Mouse (Mus musculus): ENCODE measurements around the gene Slc25a22. TPM values are rescaled to one million over a fixed set of nuclear protein-coding genes. Genes with fewer than 3 reads are reported as not detected.

Slc25a22 gene
- polyA plus RNA-seq, 1 experiment = 30.3 TPM

DNA sequence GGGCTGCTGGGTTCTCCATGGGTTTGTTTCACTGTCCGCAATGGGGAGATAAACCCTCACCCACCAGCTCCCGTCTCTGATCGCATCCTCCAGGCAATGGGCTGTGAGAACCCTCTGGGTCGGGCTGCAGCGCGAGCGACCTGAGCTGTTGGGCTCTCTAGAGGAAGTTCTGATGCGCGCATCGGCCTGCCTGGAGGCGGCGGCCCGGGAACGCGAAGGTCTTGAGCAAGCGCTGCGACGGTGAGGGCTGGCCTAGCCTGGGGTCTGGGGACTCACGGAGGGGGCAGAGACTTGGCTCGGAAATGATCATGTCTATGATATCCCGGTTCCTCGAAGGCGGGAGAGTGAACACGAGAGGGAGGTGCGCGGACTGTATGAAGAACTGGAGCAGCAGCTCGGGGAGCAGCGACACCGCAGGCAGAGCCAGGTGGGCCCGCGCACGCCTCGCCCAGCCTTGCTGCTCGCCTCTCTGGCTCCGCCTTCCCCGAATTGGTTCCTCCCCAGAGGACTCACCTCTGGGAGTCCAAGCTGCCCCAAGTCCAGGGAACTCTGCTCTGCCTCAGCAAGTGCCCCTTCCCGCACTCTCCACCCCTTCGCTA, 27.0 kb upstream of the Slc25a22 start:
- H3K4me3 ChIP-seq (replicated peaks; ENCODE audit: control insufficient read depth, low read depth, low read length) = no peak overlapping the region
- peaks cover 9% of the 10 kb centered on the region for H3K4me1 ChIP-seq (ENCODE audit: control insufficient read depth, insufficient read depth, low read length)
- TF ChIP-seq CTCF (IDR thresholded peaks at IDR 0.05; ENCODE audit: control insufficient read depth, insufficient read depth, low read length) (no peak), POLR2A (IDR thresholded peaks at IDR 0.05; ENCODE audit: borderline replicate concordance, control insufficient read depth, low read depth, low read length) (no peak; the same call in 1 of the 2 replicates)
- WGBS = 16% methylated on average over 38 of the region's 38 CpGs
- H3K27ac ChIP-seq (ENCODE audit: control insufficient read depth, insufficient read depth, low read depth, low read length, poor library complexity) = no peak overlapping the region

DNA sequence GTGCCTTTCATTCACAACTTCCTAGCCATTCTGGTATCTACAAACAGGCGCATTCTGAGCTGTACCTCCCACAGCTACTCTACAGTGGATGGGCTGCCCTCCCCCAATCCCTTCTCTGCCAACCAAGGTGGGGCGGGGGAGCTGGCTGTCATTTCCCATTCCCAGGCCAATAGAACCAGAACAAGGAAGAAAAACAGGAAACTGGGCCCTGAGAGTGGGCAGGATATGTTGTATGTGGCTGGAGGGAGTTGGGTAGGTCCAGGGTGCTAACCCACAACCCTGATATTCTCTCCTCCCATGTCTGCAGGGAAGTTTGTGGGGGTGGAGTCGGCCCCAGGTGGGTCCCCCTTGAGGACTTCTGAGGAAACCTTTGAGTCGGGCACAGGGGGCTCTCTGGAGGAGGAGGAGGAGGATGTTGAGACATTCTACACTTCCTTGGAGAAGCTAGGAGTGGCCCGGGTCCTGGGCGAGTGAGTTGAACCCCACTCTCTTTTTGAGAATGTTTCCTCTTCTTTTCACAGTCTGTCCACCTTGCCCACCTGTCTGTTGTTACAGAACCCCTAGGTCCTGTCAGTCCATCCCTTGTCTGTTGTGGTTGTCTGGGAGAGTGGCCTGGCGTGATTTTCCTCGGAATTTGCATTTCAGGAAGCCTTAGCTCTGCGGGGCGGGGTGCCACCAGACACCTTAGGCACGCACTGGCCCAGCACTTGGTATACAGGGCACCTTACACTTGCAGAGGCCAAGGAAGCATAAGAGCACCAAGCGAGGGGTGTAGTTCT, 26.3 kb upstream of the Slc25a22 start:
- H3K4me1 ChIP-seq (ENCODE audit: control insufficient read depth, insufficient read depth, low read length) = peaks cover 8% of the 10 kb centered on the region

DNA sequence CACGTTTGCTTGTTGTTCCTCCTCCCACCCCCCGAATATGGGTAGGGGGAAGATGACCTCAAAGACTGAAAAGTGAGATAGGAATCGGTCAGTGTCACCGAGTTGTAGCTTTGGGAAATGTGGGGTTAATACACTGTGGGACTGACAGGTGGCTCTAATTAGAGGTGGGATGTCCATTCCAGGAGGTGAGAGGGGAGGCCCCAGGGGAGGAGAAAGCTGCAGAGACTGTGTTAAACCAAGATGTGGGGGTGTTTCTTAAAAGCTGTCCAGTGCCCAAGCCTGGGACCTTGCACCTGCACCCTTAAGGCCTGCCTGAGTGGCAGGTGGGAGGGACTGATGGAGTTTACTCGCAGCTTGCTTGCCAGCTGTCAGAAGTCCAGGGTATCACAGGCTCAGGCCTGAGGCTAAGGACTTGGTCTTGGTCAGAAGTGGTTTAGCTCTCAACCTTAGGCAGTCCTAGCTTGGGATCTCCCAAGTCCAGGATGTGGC, 24.7 kb upstream of the Slc25a22 start:
- TF ChIP-seq CTCF (IDR thresholded peaks at IDR 0.05; ENCODE audit: control insufficient read depth, insufficient read depth, low read length) = no peak
- peaks cover 3% of the 10 kb centered on the region for H3K4me1 ChIP-seq (ENCODE audit: control insufficient read depth, insufficient read depth, low read length)
- no peak overlapping the region for H3K27ac ChIP-seq (ENCODE audit: control insufficient read depth, insufficient read depth, low read depth, low read length, poor library complexity)
- H3K4me3 ChIP-seq (replicated peaks; ENCODE audit: control insufficient read depth, low read depth, low read length) = peak overlapping the region; percentile 26
- 34% methylated on average over 5 of the region's 5 CpGs for WGBS

More for the DNA sequence above, 26.3 kb upstream of the Slc25a22 start:
- WGBS = 27% methylated on average over 12 of the region's 12 CpGs
- Histone ChIP-seq H3K4me3 (replicated peaks; ENCODE audit: control insufficient read depth, low read depth, low read length) (no peak overlapping the region), H3K27ac (ENCODE audit: control insufficient read depth, insufficient read depth, low read depth, low read length, poor library complexity) (no peak overlapping the region)
- TF ChIP-seq CTCF (IDR thresholded peaks at IDR 0.05; ENCODE audit: control insufficient read depth, insufficient read depth, low read length) (no peak), POLR2A (IDR thresholded peaks at IDR 0.05; ENCODE audit: borderline replicate concordance, control insufficient read depth, low read depth, low read length) (no peak)

DNA sequence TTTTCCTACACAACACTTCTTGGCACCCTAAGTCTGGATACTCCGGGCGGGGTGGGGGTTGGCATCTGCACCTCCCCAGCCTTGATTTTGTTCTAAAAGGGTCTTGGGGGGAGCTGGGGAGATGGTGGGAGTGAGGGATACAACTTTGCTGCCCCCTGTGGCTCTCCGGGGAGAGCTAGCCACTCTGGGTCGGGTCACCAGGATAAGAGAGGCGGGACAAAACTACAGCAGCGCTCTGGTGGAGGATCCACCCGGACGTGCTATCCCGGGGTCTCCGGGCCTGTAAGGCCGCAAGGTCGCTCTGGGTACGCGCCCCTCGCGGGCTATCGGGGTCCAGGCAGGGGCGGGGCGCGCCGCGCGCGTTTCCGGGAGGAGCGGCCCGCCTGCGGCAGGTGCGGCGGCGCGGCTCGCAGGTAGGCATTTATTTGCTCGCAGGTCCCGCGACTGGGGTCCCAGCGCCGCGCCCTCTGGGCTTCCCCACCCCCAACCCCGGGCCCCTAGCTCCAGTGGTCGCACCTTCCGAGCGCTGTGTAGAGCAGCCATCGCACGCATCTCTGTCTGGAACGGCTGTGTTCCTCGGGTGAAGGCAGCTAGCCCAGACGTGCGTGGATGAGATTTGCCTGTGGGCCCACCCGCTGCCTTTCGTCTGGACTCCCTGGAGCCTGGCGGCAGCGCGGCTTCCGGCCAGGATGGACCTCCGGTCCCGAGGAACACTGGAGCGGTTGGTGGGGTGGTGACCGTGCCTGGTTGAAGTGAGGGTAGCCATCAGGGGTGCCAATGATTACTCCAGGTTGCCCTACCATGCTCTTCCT, 24.0 kb upstream of the Slc25a22 start:
- TF ChIP-seq CTCF (IDR thresholded peaks at IDR 0.05; ENCODE audit: control insufficient read depth, insufficient read depth, low read length) (no peak), POLR2A (IDR thresholded peaks at IDR 0.05; ENCODE audit: borderline replicate concordance, control insufficient read depth, low read depth, low read length) (no peak)
- Histone ChIP-seq H3K4me3 (replicated peaks; ENCODE audit: control insufficient read depth, low read depth, low read length) (peak overlapping the region; percentile 26), H3K27ac (ENCODE audit: control insufficient read depth, insufficient read depth, low read depth, low read length, poor library complexity) (no peak overlapping the region), H3K4me1 (ENCODE audit: control insufficient read depth, insufficient read depth, low read length) (peaks cover 4% of the 10 kb centered on the region)
- WGBS = 6% methylated on average over 59 of the region's 59 CpGs

DNA sequence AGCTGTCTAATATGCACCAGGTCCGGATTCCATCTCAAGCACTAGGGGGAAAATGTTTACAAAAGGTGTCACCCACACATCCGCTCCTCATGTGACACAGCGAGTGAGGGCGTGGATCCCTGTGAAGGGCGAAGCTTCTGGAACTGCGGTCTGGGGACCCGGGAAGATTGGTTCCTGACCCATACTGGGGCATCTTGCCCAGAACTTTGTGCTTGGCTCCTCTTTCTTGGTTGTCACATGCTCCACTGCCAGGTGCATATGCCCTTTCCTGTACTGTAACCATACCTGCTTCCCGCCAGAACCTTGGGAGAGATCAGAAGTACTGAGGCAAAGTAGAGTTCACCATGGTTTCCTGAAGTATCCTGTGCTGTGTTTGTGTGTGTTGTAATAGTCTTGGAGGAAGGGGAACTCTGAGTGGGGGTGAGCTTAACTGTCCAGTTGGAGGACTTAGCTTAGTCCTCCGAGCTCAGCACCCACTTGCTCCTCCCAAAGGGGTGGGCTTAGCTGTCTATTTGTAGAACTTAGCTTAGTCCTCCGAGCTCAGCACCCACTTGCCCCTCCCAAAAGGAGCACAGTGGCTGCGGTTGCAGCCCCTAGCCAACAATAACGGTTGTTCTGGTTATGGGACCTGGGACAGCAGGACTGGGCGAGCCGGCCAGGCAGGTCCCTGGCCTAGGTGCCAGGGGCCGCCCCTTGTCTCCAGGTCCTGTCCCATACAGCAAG, 22.9 kb upstream of the Slc25a22 start, which contains the start of gene Cracr2b:
Cracr2b (plus strand) TSS at position 704 of the 723 bp plus-strand sequence.
- WGBS = 53% methylated on average over 15 of the region's 15 CpGs
- no peak within 1 kb of the TSS; the same call in 1 of the 2 replicates for H3K27ac ChIP-seq (ENCODE audit: control insufficient read depth, insufficient read depth, low read depth, low read length, poor library complexity)
- TF ChIP-seq POLR2A (IDR thresholded peaks at IDR 0.05; ENCODE audit: borderline replicate concordance, control insufficient read depth, low read depth, low read length) = no peak; the same call in 1 of the 2 replicates
- peaks cover 3% of the 10 kb centered on the region; the same call in 1 of the 2 replicates for H3K4me1 ChIP-seq (ENCODE audit: control insufficient read depth, insufficient read depth, low read length)
- peak within 1 kb of the TSS; percentile 26 for H3K4me3 ChIP-seq (replicated peaks; ENCODE audit: control insufficient read depth, low read depth, low read length)

DNA sequence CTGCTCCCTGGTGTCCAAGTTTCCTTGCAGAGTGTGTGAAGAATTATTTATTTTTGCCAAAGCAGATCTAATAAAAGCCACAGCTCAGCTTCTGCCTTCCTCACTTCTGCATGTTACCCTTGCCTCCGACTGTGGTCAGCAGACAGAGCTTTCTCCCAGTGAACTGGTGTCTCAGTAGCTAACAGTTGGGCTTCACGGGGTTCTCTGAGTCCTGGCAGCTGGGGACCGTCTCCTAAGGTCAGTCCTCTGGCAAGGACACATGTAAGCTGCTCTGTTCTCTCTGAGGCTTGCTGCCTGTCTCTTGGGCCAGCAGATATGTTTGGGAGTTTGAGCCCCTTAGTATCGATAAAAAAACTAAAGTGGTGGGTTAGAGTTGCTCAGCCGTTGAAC, 22.3 kb upstream of the Slc25a22 start:
- no peak overlapping the region for H3K4me3 ChIP-seq (replicated peaks; ENCODE audit: control insufficient read depth, low read depth, low read length)
- 70% methylated on average over 5 of the region's 5 CpGs for WGBS
- TF ChIP-seq POLR2A (IDR thresholded peaks at IDR 0.05; ENCODE audit: borderline replicate concordance, control insufficient read depth, low read depth, low read length) (no peak), CTCF (IDR thresholded peaks at IDR 0.05; ENCODE audit: control insufficient read depth, insufficient read depth, low read length) (no peak)
- no peak overlapping the region for H3K27ac ChIP-seq (ENCODE audit: control insufficient read depth, insufficient read depth, low read depth, low read length, poor library complexity)
- H3K4me1 ChIP-seq (ENCODE audit: control insufficient read depth, insufficient read depth, low read length) = peaks cover 3% of the 10 kb centered on the region; the same call in 1 of the 2 replicates

DNA sequence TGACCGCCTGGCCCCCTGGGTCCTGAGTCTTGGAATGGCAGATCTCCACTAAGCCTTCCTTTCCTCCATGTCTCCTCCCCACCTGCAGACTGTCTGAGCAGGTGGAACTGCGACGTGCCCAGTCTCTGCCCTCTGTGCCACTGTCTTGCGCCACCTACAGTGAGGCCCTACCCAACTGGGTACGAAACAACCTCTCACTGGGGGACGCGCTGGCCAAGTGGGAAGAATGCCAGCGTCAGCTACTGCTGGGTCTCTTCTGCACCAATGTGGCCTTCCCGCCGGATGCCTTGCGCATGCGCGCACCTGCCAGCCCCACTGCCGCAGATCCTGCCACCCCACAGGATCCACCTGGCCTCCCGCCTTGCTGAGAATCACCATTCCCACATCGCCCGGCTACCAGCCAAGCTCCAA, 21.6 kb upstream of the Slc25a22 start:
- H3K27ac ChIP-seq (ENCODE audit: control insufficient read depth, insufficient read depth, low read depth, low read length, poor library complexity) = no peak overlapping the region
- 86% methylated on average over 17 of the region's 17 CpGs for WGBS
- H3K4me1 ChIP-seq (ENCODE audit: control insufficient read depth, insufficient read depth, low read length) = peaks cover 7% of the 10 kb centered on the region; the same call in 1 of the 2 replicates
- H3K4me3 ChIP-seq (replicated peaks; ENCODE audit: control insufficient read depth, low read depth, low read length) = no peak overlapping the region
- TF ChIP-seq CTCF (IDR thresholded peaks at IDR 0.05; ENCODE audit: control insufficient read depth, insufficient read depth, low read length) = no peak
- no peak for TF ChIP-seq POLR2A (IDR thresholded peaks at IDR 0.05; ENCODE audit: borderline replicate concordance, control insufficient read depth, low read depth, low read length)

Data from bone marrow, adult 2 months (tissue).